Mouse (Mus musculus) kidney, adult 10 weeks (tissue): ENCODE data around the gene Becn1. TPM values are rescaled to one million over a fixed set of nuclear protein-coding genes. Genes with fewer than 3 reads are reported as not detected.

ENCODE experiments used
- polyA plus RNA-seq: library from polyadenylated mRNA; stranded (reverse); fragments of 350-450 nt; fragmentation: Illumina TruSeq; extraction: RNeasy Lipid Tissue Mini Kit (QIAGEN cat#74804); gene quantifications from one replicate; pipeline ENCODE4 v1.2.3, GENCODE M21; 2014; ENCODE audit warnings: low read depth, low replicate concordance

Becn1 gene
- polyA plus RNA-seq, result 96.1 TPM

GRCm38 (mm10) chr11:101302004-101302798 lies at the start of gene Becn1:
Gene Becn1, minus strand, starts transcription at chr11:101302286.

DNA sequence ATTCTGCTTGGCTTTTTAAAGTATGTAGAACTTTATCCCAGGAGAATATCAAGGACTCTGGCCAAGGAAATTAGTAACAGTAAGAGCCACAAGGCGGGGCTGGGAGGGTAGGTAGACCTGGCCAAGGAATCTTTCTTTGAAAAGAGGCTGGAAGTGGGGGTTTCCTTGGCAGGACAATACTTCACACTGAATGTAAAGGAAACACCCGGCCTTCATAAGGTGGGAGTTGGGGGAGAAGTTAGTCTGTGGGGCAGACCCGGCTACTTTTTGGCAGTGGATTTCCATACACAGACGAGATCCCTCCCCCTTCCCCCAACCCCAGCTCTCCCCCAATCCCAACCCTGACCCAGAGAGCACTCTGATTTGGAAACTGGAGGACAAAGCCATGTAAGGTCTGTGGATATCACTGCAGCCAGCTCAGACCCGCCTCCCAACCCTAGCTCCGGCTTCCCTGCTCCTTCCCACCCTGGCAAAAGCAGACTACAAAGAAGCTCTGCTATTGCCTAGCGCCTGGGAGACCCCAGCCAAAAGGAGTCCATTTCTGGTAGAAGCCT lies 28.4 kb upstream of the Becn1 start, which contains the start of gene Aoc3:
Aoc3 (plus strand) TSS at position 235 of the 554 bp plus-strand sequence.

DNA sequence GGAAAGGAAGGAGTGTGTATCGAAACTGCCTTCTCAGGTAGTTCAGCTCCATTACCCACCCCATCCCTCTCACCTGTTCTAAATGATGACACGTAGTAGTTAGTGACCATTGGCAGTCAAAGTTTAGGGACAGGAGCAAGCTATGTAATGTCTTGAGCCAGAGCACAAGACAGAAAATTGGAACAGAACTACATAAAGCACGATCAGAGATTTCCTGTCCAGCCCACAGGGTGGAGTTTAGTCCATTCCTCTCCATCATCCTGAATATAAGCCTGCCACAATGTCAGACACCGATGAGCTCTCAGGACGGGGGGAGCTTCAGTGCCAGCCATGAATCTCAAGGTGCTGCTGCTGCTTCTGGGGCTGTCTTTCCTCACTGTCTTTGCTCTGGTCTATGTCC lies 22.7 kb upstream of the Becn1 start, which contains the start of gene Aoc2:
Aoc2 (plus strand) TSS at position 301 of the 400 bp plus-strand sequence.

GRCm38 (mm10) chr11:101315665-101316500 lies 13.8 kb upstream of the Becn1 start, which contains the start of gene Psme3:
Gene Psme3, plus strand, starts transcription at chr11:101316213.

GRCm38 (mm10) chr11:101278223-101279192 lies 23.6 kb downstream of the Becn1 start, which contains the start of the genes Cntd1 and Coa3:
Gene Cntd1, plus strand, starts transcription at chr11:101279012.
Gene Coa3, minus strand, starts transcription at chr11:101279114.

GRCm38 (mm10) chr11:101259948-101260825 lies 41.9 kb downstream of the Becn1 start, which contains the start of gene Wnk4:
Gene Wnk4, plus strand, starts transcription at chr11:101260567.

GRCm38 (mm10) chr11:101253613-101254389 lies 48.3 kb downstream of the Becn1 start, which contains the start of gene Vps25:
Gene Vps25, plus strand, starts transcription at chr11:101253707.

GRCm38 (mm10) chr11:101245855-101246701 lies 56.0 kb downstream of the Becn1 start, which contains the start of gene Ramp2:
Gene Ramp2, plus strand, starts transcription at chr11:101246028.

Other genes starting within 250 kb of the Becn1 start
- 0.32 TPM for gene Naglu, start 232.3 kb downstream of the Becn1 start, polyA plus RNA-seq
- not detected for gene Hsd17b1, start 223.9 kb downstream of the Becn1 start, polyA plus RNA-seq
- 7.6 TPM for gene Coasy, start 219.7 kb downstream of the Becn1 start, polyA plus RNA-seq
- gene Mlx, start 215.0 kb downstream of the Becn1 start, polyA plus RNA-seq, result 48.5 TPM
- 3.7 TPM for gene Psmc3ip, start 206.8 kb downstream of the Becn1 start, polyA plus RNA-seq
- gene Retreg3, start 182.4 kb downstream of the Becn1 start, polyA plus RNA-seq, result 37.4 TPM
- 0.36 TPM for gene Tubg1, start 182.3 kb downstream of the Becn1 start, polyA plus RNA-seq
- gene Tubg2, start 146.4 kb downstream of the Becn1 start, polyA plus RNA-seq, result not detected
- not detected for gene Cntnap1, start 131.8 kb downstream of the Becn1 start, polyA plus RNA-seq
- not detected for gene Plekhh3, start 130.9 kb downstream of the Becn1 start, polyA plus RNA-seq
- gene Ccr10, start 126.8 kb downstream of the Becn1 start, polyA plus RNA-seq, result not detected
- gene Ezh1, start 75.8 kb downstream of the Becn1 start, polyA plus RNA-seq, result 30.4 TPM
- 6.7 TPM for gene Ramp2, start 56.3 kb downstream of the Becn1 start, polyA plus RNA-seq
- gene Vps25, start 48.6 kb downstream of the Becn1 start, polyA plus RNA-seq, result 115 TPM
- gene Wnk4, start 41.7 kb downstream of the Becn1 start, polyA plus RNA-seq, result 2.6 TPM
- 4.6 TPM for gene Cntd1, start 23.3 kb downstream of the Becn1 start, polyA plus RNA-seq
- gene Coa3, start 23.2 kb downstream of the Becn1 start, polyA plus RNA-seq, result 13.9 TPM
- gene Psme3, start 13.9 kb upstream of the Becn1 start, polyA plus RNA-seq, result 180 TPM
- gene Aoc2, start 22.8 kb upstream of the Becn1 start, polyA plus RNA-seq, result 0.28 TPM
- 2.3 TPM for gene Aoc3, start 28.3 kb upstream of the Becn1 start, polyA plus RNA-seq
- 542 TPM for gene G6pc, start 65.3 kb upstream of the Becn1 start, polyA plus RNA-seq
- gene Aarsd1, start 115.3 kb upstream of the Becn1 start, polyA plus RNA-seq, result 10.7 TPM
- gene Gm27029, start 122.5 kb upstream of the Becn1 start, polyA plus RNA-seq, result 0.81 TPM
- 3.9 TPM for gene Rundc1, start 122.8 kb upstream of the Becn1 start, polyA plus RNA-seq
- gene Ptges3l, start 123.0 kb upstream of the Becn1 start, polyA plus RNA-seq, result 2.0 TPM
- gene Rpl27, start 140.0 kb upstream of the Becn1 start, polyA plus RNA-seq, result 36.8 TPM
- 0.93 TPM for gene Ifi35, start 146.1 kb upstream of the Becn1 start, polyA plus RNA-seq
- gene Rnd2, start 162.7 kb upstream of the Becn1 start, polyA plus RNA-seq, result 4.5 TPM
- 1.5 TPM for gene Vat1, start 163.9 kb upstream of the Becn1 start, polyA plus RNA-seq
- gene Brca1, start 249.7 kb upstream of the Becn1 start, polyA plus RNA-seq, result 0.32 TPM
- gene Nbr1, start 249.9 kb upstream of the Becn1 start, polyA plus RNA-seq, result 182 TPM